Comparison of ENCODE assay signal across 7 mouse cellular contexts in genomic region chr16:17804449-17804912, GRCm38 (mm10). TPM values are rescaled to one million over a fixed set of nuclear protein-coding genes. Genes with fewer than 3 reads are reported as not detected.
DNase-seq lines count a peak whose midpoint lies in the region; ATAC-seq lines count a peak whose summit lies in the region.

No protein-coding gene starts in this region.

- peak; percentile 33 for DNase-seq in lung, postnatal 36 days
- DNase-seq in lung, postnatal 25 days (ENCODE audit: low spot score) = no peak
- peak; percentile 37 for DNase-seq in c-Kit-positive CD71-positive TER-119-positive erythroid progenitor cells, embryonic 14.5 days (ENCODE audit: low spot score)
- peak; percentile 96 for DNase-seq in midbrain, embryonic 11.5 days (ENCODE audit: low spot score, missing footprints)
- DNase-seq in Muller cell, postnatal 12 days (ENCODE audit: inconsistent ontology term) = no peak
- DNase-seq in urinary bladder, postnatal 14 days (ENCODE audit: low spot score) = no peak

- H3K4me2 ChIP-seq in hindbrain, embryonic 16.5 days (ENCODE audit: low read length) = peak overlapping the region; percentile 55
- peak overlapping the region; percentile 57 for H3K4me2 ChIP-seq in midbrain, embryonic 11.5 days

- H3K4me3 ChIP-seq in hindbrain, embryonic 16.5 days (ENCODE audit: low read length) = peak overlapping the region; percentile 32
- H3K4me3 ChIP-seq in midbrain, embryonic 11.5 days (ENCODE audit: low read depth, low read length) = peak overlapping the region; percentile 35

- no peaks in the 10 kb centered on the region for H3K36me3 ChIP-seq in hindbrain, embryonic 16.5 days (ENCODE audit: control insufficient read depth, insufficient read depth, low read length)
- H3K36me3 ChIP-seq in midbrain, embryonic 11.5 days (ENCODE audit: control insufficient read depth, insufficient read depth, low read length) = no peaks in the 10 kb centered on the region

- peak overlapping the region; percentile 48 for H3K9ac ChIP-seq in hindbrain, embryonic 16.5 days (ENCODE audit: low read depth, low read length)
- H3K9ac ChIP-seq in midbrain, embryonic 11.5 days (ENCODE audit: low read length) = 0 out of 2 replicates have a peak overlapping the region, but pooled peaks have one; percentile 12

- peaks cover 54% of the 10 kb centered on the region for H3K27me3 ChIP-seq in hindbrain, embryonic 16.5 days (replicated peaks; ENCODE audit: control insufficient read depth, insufficient read depth, low read length)
- peaks cover 82% of the 10 kb centered on the region for H3K27me3 ChIP-seq in midbrain, embryonic 11.5 days (ENCODE audit: control insufficient read depth, insufficient read depth, low read length)

- 4% methylated on average over 33 of the region's 33 CpGs for WGBS in hindbrain, embryonic 16.5 days
- 2% methylated on average over 33 of the region's 33 CpGs for WGBS in midbrain, embryonic 11.5 days

- H3K4me1 ChIP-seq in hindbrain, embryonic 16.5 days (ENCODE audit: control insufficient read depth, insufficient read depth, low read depth, low read length) = peaks cover 46% of the 10 kb centered on the region
- peaks cover 38% of the 10 kb centered on the region for H3K4me1 ChIP-seq in midbrain, embryonic 11.5 days (ENCODE audit: control insufficient read depth, insufficient read depth, low read length)

- no peak overlapping the region for H3K27ac ChIP-seq in hindbrain, embryonic 16.5 days (ENCODE audit: low read depth, low read length)
- H3K27ac ChIP-seq in midbrain, embryonic 11.5 days (ENCODE audit: low read depth, low read length) = no peak overlapping the region

- no peaks in the 10 kb centered on the region for H3K9me3 ChIP-seq in hindbrain, embryonic 16.5 days (ENCODE audit: control insufficient read depth, low read length)
- no peaks in the 10 kb centered on the region for H3K9me3 ChIP-seq in midbrain, embryonic 11.5 days (ENCODE audit: control insufficient read depth, low read length)

- ATAC-seq in hindbrain, embryonic 16.5 days = no peak
- peak; percentile 26 for ATAC-seq in midbrain, embryonic 11.5 days (ENCODE audit: low FRiP score)

RNA-seq across cellular contexts. Expression of gene Scarf2, which starts 7.4 kb away (rescaled TPM):
- polyA plus RNA-seq in hindbrain, embryonic 16.5 days (2015; fragmentation: Nextera tagmentation; extraction: Ambion mirVana) = 1.4 TPM in 2 replicates
- 3.8 and 4.4 TPM in 2 replicates for polyA plus RNA-seq in midbrain, embryonic 11.5 days (2014; fragmentation: Nextera tagmentation; extraction: Ambion mirVana)

RNA-seq across cellular contexts. Expression of gene B830017H08Rik, which starts 28.4 kb away (rescaled TPM):
- 3.3 and 3.9 TPM in 2 replicates for polyA plus RNA-seq in hindbrain, embryonic 16.5 days (2015; fragmentation: Nextera tagmentation; extraction: Ambion mirVana)
- 0.21 and 0.37 TPM in 2 replicates for polyA plus RNA-seq in midbrain, embryonic 11.5 days (2014; fragmentation: Nextera tagmentation; extraction: Ambion mirVana)

RNA-seq across cellular contexts. Expression of gene Car15, which starts 33.7 kb away (rescaled TPM):
- polyA plus RNA-seq in hindbrain, embryonic 16.5 days (2015; fragmentation: Nextera tagmentation; extraction: Ambion mirVana) = 3.5 and 3.8 TPM in 2 replicates
- 2.2 and 2.3 TPM in 2 replicates for polyA plus RNA-seq in midbrain, embryonic 11.5 days (2014; fragmentation: Nextera tagmentation; extraction: Ambion mirVana)

RNA-seq across cellular contexts. Expression of gene Klhl22, which starts 45.1 kb away (rescaled TPM):
- polyA plus RNA-seq in hindbrain, embryonic 16.5 days (2015; fragmentation: Nextera tagmentation; extraction: Ambion mirVana) = 90.2 and 98.7 TPM in 2 replicates
- 38.7 and 39.5 TPM in 2 replicates for polyA plus RNA-seq in midbrain, embryonic 11.5 days (2014; fragmentation: Nextera tagmentation; extraction: Ambion mirVana)

Comparison
In these comparisons a context has a peak if more than half of its experiments do, and no peak if none do; other contexts are left out.
1. DNase-seq: peak in lung, postnatal 36 days (single experiment), c-Kit-positive CD71-positive TER-119-positive erythroid progenitor cells, embryonic 14.5 days (single experiment) and midbrain, embryonic 11.5 days (single experiment); none in lung, postnatal 25 days (single experiment), Muller cell, postnatal 12 days (single experiment) and urinary bladder, postnatal 14 days (single experiment).